Mouse (Mus musculus) thymus, postnatal 25 days (tissue): ENCODE measurements at regions not wholly inside any gene's neighbourhood (a gene's known extent, or its start where the extent isn't known, plus 50 kb on each side); places are given as distances from the start of the nearest gene placed in this dataset.
A peak's percentile ranks its signal among the peaks of the same experiment; 100 is the strongest.

Experiments used
- DNase-seq: peaks from one replicate; pipeline ENCODE4 v3.0.0; 2022

GRCm38 (mm10) chr16:29706996-29707395 lies 127.9 kb downstream of the Opa1 start:
- no peak for DNase-seq

- no peak for DNase-seq
Observed at GRCm38 (mm10) chr16:29707656-29708055, 128.5 kb downstream of the Opa1 start.

- no peak for DNase-seq
Observed at GRCm38 (mm10) chr16:29709072-29709471, 129.9 kb downstream of the Opa1 start.

GRCm38 (mm10) chr16:29711386-29711785 lies 132.3 kb downstream of the Opa1 start:
- DNase-seq: no peak

- DNase-seq: no peak
Observed at GRCm38 (mm10) chr16:29711912-29712681, 133.0 kb downstream of the Opa1 start.

GRCm38 (mm10) chr16:29714612-29715127 lies 135.5 kb downstream of the Opa1 start:
- DNase-seq: no peak

GRCm38 (mm10) chr16:29718965-29719364 lies 139.8 kb downstream of the Opa1 start:
- DNase-seq: no peak

GRCm38 (mm10) chr16:29719571-29720451 lies 140.7 kb downstream of the Opa1 start:
- no peak for DNase-seq

- DNase-seq: no peak
Observed at GRCm38 (mm10) chr16:29725153-29725552, 146.0 kb downstream of the Opa1 start.

GRCm38 (mm10) chr16:29725563-29725962 lies 146.4 kb downstream of the Opa1 start:
- DNase-seq: no peak

GRCm38 (mm10) chr16:29727397-29727796 lies 148.3 kb downstream of the Opa1 start:
- DNase-seq: peak; percentile 11

GRCm38 (mm10) chr16:29728769-29729481 lies 149.8 kb downstream of the Opa1 start:
- peak; percentile 76 for DNase-seq

- no peak for DNase-seq
Observed at GRCm38 (mm10) chr16:29730010-29730409, 150.9 kb downstream of the Opa1 start.

- DNase-seq: no peak
Observed at GRCm38 (mm10) chr16:29732889-29733288, 153.8 kb downstream of the Opa1 start.

GRCm38 (mm10) chr16:29733847-29734246 lies 154.7 kb downstream of the Opa1 start:
- no peak for DNase-seq

GRCm38 (mm10) chr16:29734324-29734723 lies 155.2 kb downstream of the Opa1 start:
- DNase-seq: peak; percentile 22

GRCm38 (mm10) chr16:29734738-29735250 lies 155.7 kb downstream of the Opa1 start:
- DNase-seq: no peak

- DNase-seq: peak; percentile 11
Observed at GRCm38 (mm10) chr16:29735371-29736008, 156.4 kb downstream of the Opa1 start.

GRCm38 (mm10) chr16:29736211-29736610 lies 157.1 kb downstream of the Opa1 start:
- DNase-seq: no peak

- no peak for DNase-seq
Observed at GRCm38 (mm10) chr16:29738075-29738474, 158.9 kb downstream of the Opa1 start.

GRCm38 (mm10) chr16:29742497-29743230 lies 163.5 kb downstream of the Opa1 start:
- no peak for DNase-seq

GRCm38 (mm10) chr16:29745486-29745885 lies 166.4 kb downstream of the Opa1 start:
- no peak for DNase-seq
